Mouse (Mus musculus) heart, postnatal 10 days (tissue): ENCODE results near the gene Slc16a5. TPM values are rescaled to one million over a fixed set of nuclear protein-coding genes. Genes with fewer than 3 reads are reported as not detected.
"Not testable (repeated sequence)": the region's sequence is repeated elsewhere in the genome, so short reads cannot be mapped to it uniquely, and the experiment has no call there.

Experiments
- DNase-seq, 2 experiments: peaks; one replicate each; pipeline ENCODE4 v3.0.0; 2021
- intact Hi-C: fragments of 180-260 bp; cut with DNase I; formaldehyde crosslinking; loops from one replicate; pipeline ENCODE4 v1.15.1; 2025
- total RNA-seq, 2 experiments: library from RNA; stranded (reverse); gene quantifications; 2 replicates each; pipeline ENCODE4 v1.2.3; 2021

Slc16a5 gene
- total RNA-seq, 2 experiments from 2014 or later, result 0.15 to 0.57 TPM

- intact Hi-C loops, DNase-seq: not testable (repeated sequence)
These were observed 15.1 kb downstream of the Slc16a5 start for GRCm38 (mm10) chr11:115477388-115477787.

- DNase-seq, result no peak
- intact Hi-C loops, result no loop called here
These were observed 16.1 kb downstream of the Slc16a5 start for GRCm38 (mm10) chr11:115478296-115478938.

GRCm38 (mm10) chr11:115481553-115482259 lies 19.4 kb downstream of the Slc16a5 start:
- DNase-seq, result no peak
- intact Hi-C loops, result loop anchor here (5.0 to 10.0 kb wide), 2 partner anchors 231 to 353 kb away; no protein-coding TSS in a partner anchor

GRCm38 (mm10) chr11:115483278-115483677 lies 21.0 kb downstream of the Slc16a5 start:
- intact Hi-C loops, result loop anchor here (1.0 to 10.0 kb wide), 3 partner anchors 55 to 352 kb away; no protein-coding TSS in a partner anchor
- DNase-seq, result no peak

GRCm38 (mm10) chr11:115483726-115484125 lies 21.5 kb downstream of the Slc16a5 start:
- intact Hi-C loops, result loop anchor here (1.0 to 10.0 kb wide), 3 partner anchors 55 to 351 kb away; no protein-coding TSS in a partner anchor

GRCm38 (mm10) chr11:115485155-115485554 lies 22.9 kb downstream of the Slc16a5 start:
- intact Hi-C loops, result loop anchor here (10.0 kb wide), 1 partner anchor 350 kb away; no protein-coding TSS in a partner anchor
- DNase-seq, result no peak

More at GRCm38 (mm10) chr11:115483726-115484125, 21.5 kb downstream of the Slc16a5 start:
- peak; percentile 78 to 87 for DNase-seq

GRCm38 (mm10) chr11:115488551-115489104 lies 26.4 kb downstream of the Slc16a5 start:
- intact Hi-C loops, result loop anchor here (10.0 kb wide), 1 partner anchor 346 kb away; no protein-coding TSS in a partner anchor
- no peak for DNase-seq

GRCm38 (mm10) chr11:115490441-115491355 lies 28.4 kb downstream of the Slc16a5 start:
- intact Hi-C loops, result loop anchor here (5.0 kb wide), 1 partner anchor 112 kb away; the partner anchor contains the start of genes Gga3 and Mrps7
- DNase-seq, result no peak

GRCm38 (mm10) chr11:115491356-115492083 lies 29.2 kb downstream of the Slc16a5 start, which contains the start of gene Nt5c:
Gene Nt5c (minus strand): TSS chr11:115491862.
- intact Hi-C loops, result loop anchor here (5.0 kb wide), 1 partner anchor 111 kb away; the partner anchor contains the start of genes Gga3 and Mrps7
- DNase-seq, result peak; percentile 82 to 83

- intact Hi-C loops, result loop anchor here (5.0 kb wide), 1 partner anchor 110 kb away; the partner anchor contains the start of genes Gga3 and Mrps7
These were observed 30.1 kb downstream of the Slc16a5 start for GRCm38 (mm10) chr11:115492387-115492786.

GRCm38 (mm10) chr11:115496559-115496958 lies 34.3 kb downstream of the Slc16a5 start:
- intact Hi-C loops, DNase-seq: not testable (repeated sequence)

More at GRCm38 (mm10) chr11:115492387-115492786, 30.1 kb downstream of the Slc16a5 start:
- DNase-seq, result no peak

- DNase-seq, result no peak
- intact Hi-C loops, result no loop called here
These were observed 40.4 kb downstream of the Slc16a5 start for GRCm38 (mm10) chr11:115502636-115503035.

GRCm38 (mm10) chr11:115506586-115506985 lies 44.3 kb downstream of the Slc16a5 start:
- no peak for DNase-seq
- intact Hi-C loops, result no loop called here

GRCm38 (mm10) chr11:115508061-115508460 lies 45.8 kb downstream of the Slc16a5 start:
- intact Hi-C loops, result no loop called here
- no peak for DNase-seq

GRCm38 (mm10) chr11:115509773-115510506 lies 47.7 kb downstream of the Slc16a5 start:
- peak; percentile 38 to 42 for DNase-seq
- intact Hi-C loops, result no loop called here

GRCm38 (mm10) chr11:115510507-115510888 lies 48.2 kb downstream of the Slc16a5 start:
- DNase-seq, result no peak
- intact Hi-C loops, result no loop called here

GRCm38 (mm10) chr11:115511121-115511520 lies 48.8 kb downstream of the Slc16a5 start:
- intact Hi-C loops, result no loop called here
- no peak for DNase-seq

GRCm38 (mm10) chr11:115512004-115512403 lies 49.7 kb downstream of the Slc16a5 start:
- no peak for DNase-seq
- intact Hi-C loops, result no loop called here
